Mouse (Mus musculus) embryonic facial prominence, embryonic 10.5 days (tissue): ENCODE data around the gene Olfm3. TPM values are rescaled to one million over a fixed set of nuclear protein-coding genes. Genes with fewer than 3 reads are reported as not detected.

Experiments used
- DNase-seq: peaks from one replicate; pipeline ENCODE4 v3.0.0-alpha.2; 2017; ENCODE audit warnings: low spot score
- H3K27ac ChIP-seq: fragments of 300-500 bp; sonication (generic); replicated peaks from 2 replicates; pipeline ENCODE4 v1.5.1; 2016; ENCODE audit warnings: mild to moderate bottlenecking
- H3K27me3 ChIP-seq: fragments of 300-500 bp; sonication (generic); replicated peaks from 2 replicates; pipeline ENCODE4 v1.6.1; 2016; ENCODE audit warnings: low read depth, mild to moderate bottlenecking; ENCODE audit not compliant: poor library complexity, severe bottlenecking
- H3K36me3 ChIP-seq: fragments of 300-500 bp; sonication (generic); replicated peaks from 2 replicates; pipeline ENCODE4 v1.6.1; 2016; ENCODE audit warnings: mild to moderate bottlenecking, moderate library complexity
- H3K4me1 ChIP-seq: fragments of 300-500 bp; sonication (generic); 2 replicates; pipeline ENCODE4 v1.6.1; 2016
- H3K4me3 ChIP-seq: fragments of 300-500 bp; sonication (generic); 2 replicates; pipeline ENCODE4 v1.5.1; 2016; ENCODE audit warnings: mild to moderate bottlenecking, moderate library complexity
- H3K9me3 ChIP-seq: fragments of 300-500 bp; sonication (generic); 2 replicates; pipeline ENCODE4 v1.6.1; 2016; ENCODE audit warnings: mild to moderate bottlenecking
- WGBS: fragments of 180-500 bp; shearing (Covaris S2); methylation state at CpG from one replicate; pipeline ENCODE4 v1.1.7; 2016; 5-methylcytosine and 5-hydroxymethylcytosine counted together
- polyA plus RNA-seq: library from polyadenylated mRNA; unstranded; fragments of >200 nt; fragmentation: Nextera tagmentation; extraction: Ambion mirVana; gene quantifications from 2 replicates; pipeline ENCODE4 v1.2.1, GENCODE M21; 2016

The Olfm3 gene
- polyA plus RNA-seq, 1 experiment from 2014 or later: 0.10 TPM

DNA sequence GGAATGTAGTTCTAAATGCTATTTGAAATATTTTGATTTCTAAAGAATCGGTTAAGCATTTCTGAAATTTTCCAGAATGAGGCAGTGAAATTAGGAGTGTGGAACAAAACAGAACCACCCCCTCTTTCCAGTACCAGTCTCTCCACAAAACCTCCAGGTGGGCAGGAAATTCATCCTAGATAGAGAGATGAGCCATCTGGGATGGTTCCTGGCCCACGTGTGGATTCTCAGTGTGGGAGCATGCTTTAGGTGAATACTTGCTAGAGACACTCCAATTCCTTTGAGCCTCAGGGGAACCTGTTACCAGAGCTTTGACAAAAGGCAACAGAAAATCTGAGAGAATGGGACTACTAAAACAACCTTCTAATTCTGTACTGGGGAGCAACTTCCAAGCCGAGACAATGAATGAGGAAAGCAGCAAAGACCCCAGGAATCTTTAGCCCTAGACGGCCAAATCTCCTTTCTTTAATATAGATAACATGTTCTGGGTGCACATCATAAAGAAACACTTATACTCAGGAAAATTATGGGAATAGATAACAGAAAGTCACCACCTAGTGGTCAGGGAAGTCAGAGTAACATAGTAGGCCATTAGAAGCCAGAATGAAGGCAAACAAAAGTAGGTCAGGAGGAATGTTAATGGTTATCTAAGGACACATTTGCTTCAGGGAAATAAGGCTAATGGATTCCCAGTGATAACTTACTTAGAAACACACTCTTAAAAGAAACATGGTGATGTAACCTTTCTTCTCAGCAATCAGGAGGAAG is 58.6 kb downstream of the Olfm3 start:
- Histone ChIP-seq H3K36me3 (no peaks in the 10 kb centered on the region), H3K4me1 (peaks cover 5% of the 10 kb centered on the region), H3K27ac (no peak overlapping the region), H3K27me3 (no peaks in the 10 kb centered on the region), H3K4me3 (no peak overlapping the region), H3K9me3 (no peaks in the 10 kb centered on the region)
- DNase-seq: no peak
- WGBS: 76% methylated on average over 4 of the region's 4 CpGs

DNA sequence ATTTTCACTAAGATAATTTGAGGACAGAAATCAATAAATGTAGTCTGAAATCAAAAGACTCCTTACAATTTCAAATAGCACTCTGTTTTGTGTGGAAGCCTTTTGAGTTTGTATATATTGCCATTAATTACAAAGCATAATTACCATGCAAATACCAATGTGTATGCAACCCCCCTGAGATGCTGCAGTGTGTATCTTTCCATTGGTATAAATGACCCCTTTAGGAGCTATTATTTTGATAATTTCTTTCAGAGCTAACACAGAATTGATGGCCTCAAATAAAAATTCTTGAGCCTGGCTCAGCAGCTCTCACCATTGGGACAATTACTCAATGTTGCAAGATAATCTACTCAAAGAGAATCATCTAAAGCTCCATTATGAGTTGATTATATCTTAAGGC is 67.3 kb downstream of the Olfm3 start:
- Histone ChIP-seq H3K9me3 (no peaks in the 10 kb centered on the region), H3K4me1 (no peaks in the 10 kb centered on the region), H3K27me3 (no peaks in the 10 kb centered on the region), H3K27ac (no peak overlapping the region), H3K36me3 (no peaks in the 10 kb centered on the region), H3K4me3 (no peak overlapping the region)
- no peak for DNase-seq

DNA sequence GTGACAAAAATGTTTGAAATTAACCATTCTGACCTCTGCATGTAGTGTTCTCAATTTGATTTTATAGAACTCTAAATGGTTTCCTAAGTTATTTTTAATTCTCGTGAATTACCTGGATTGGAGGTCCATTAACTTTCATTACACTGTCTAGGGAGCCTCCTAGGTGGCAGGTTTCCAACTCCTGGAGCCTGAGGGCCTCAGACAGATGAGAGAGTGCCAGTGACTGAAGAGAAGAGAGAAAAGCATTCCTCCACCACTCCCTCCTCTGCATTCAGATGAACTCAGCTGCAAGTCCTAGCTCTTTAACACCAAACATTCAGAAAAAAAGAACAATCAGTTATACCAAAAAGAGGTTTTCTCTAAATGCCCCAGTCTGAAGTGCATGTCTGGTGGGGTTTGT is 68.6 kb downstream of the Olfm3 start:
- H3K27me3 ChIP-seq: no peaks in the 10 kb centered on the region
- no peak overlapping the region for H3K4me3 ChIP-seq
- no peaks in the 10 kb centered on the region for H3K36me3 ChIP-seq
- H3K27ac ChIP-seq: no peak overlapping the region
- no peak for DNase-seq
- no peaks in the 10 kb centered on the region for H3K9me3 ChIP-seq
- H3K4me1 ChIP-seq: no peaks in the 10 kb centered on the region
- WGBS: 71% methylated on average over 1 of the region's 1 CpGs

DNA sequence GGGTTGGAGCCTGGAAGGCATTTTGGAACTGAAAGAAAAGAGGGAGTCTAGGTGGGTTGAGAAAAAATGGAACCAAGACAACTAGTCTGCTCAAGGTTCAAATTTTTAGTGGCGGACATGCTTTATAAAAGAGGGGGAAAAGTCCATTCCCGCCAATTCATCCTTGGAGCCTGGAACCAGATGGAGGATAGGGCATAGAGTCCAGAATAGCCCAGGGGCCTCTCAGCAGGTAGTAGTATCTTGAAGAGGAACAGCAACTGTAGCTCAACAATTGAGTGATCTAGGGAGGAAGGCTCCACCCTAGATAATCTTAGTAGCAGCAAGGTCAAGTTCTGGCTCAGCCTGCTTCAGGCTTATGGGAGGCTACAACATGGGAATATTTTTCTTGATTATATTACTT is 87.0 kb downstream of the Olfm3 start:
- Histone ChIP-seq H3K9me3 (no peaks in the 10 kb centered on the region), H3K36me3 (no peaks in the 10 kb centered on the region), H3K4me1 (no peaks in the 10 kb centered on the region), H3K27me3 (no peaks in the 10 kb centered on the region), H3K27ac (no peak overlapping the region), H3K4me3 (no peak overlapping the region)
- WGBS: 85% methylated on average over 2 of the region's 2 CpGs
- DNase-seq: no peak

DNA sequence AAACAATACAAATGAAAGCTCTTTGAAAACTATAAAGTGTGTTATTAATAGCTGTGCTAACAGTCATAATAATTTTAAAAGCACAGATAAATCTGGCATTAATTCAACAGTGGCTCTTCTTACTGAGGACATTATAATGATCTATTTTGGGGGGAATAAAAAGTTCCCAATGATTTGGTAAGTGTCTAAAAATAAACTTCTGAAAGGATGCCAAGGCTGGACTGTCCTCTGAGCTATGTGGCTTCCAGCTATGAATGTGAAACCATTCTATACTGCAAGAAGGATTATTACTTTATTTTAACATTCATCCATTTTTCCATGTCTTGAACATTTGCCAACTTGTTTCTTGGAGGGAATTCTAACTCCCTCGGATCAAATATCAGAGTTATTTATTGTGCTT is 92.1 kb downstream of the Olfm3 start:
- Histone ChIP-seq H3K36me3 (no peaks in the 10 kb centered on the region), H3K27ac (no peak overlapping the region), H3K4me3 (no peak overlapping the region), H3K27me3 (no peaks in the 10 kb centered on the region), H3K4me1 (no peaks in the 10 kb centered on the region), H3K9me3 (no peaks in the 10 kb centered on the region)
- no peak for DNase-seq
- WGBS: 79% methylated on average over 1 of the region's 1 CpGs

DNA sequence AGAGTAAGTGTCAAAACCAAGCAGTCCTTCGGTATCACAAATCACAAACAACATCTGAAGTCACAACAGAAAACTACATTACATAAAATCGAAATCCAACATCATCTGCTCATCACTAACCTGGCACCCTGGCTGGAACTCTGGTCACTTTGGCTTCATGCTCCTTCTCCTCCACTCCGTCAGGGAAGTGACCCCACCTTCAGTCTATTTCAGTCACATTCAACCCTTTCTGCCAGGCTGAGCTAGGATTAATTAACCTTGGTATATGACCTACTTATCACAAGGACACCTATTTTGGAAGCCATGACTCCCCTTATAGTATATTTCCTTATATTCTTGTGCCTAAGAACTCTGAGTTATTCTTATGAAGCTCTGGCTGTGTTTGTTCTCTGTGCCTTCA is 123.7 kb downstream of the Olfm3 start:
- Histone ChIP-seq H3K4me3 (no peak overlapping the region), H3K36me3 (no peaks in the 10 kb centered on the region), H3K27me3 (no peaks in the 10 kb centered on the region), H3K4me1 (no peaks in the 10 kb centered on the region), H3K9me3 (no peaks in the 10 kb centered on the region), H3K27ac (no peak overlapping the region)
- no peak for DNase-seq
- WGBS: 83% methylated on average over 3 of the region's 3 CpGs

DNA sequence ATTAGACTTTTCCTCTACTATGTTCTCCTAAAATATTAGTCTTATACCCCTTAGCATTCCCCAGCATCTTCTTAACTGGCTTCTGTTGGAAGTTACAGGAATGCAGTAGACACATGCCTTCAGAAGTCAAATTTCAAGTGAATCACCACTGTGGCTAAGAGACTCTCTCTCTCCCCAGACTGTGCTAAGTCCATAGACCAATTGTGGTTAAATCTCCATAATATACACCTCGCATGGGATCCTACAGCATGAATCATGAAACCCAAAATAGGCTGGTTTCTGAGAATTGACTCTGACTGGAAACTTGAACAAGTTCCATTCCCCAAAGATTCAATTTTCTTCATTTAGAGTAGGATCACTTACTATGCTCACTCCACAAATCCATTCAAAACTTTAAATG is 124.2 kb downstream of the Olfm3 start:
- Histone ChIP-seq H3K4me3 (no peak overlapping the region), H3K27ac (no peak overlapping the region), H3K36me3 (no peaks in the 10 kb centered on the region), H3K4me1 (no peaks in the 10 kb centered on the region), H3K27me3 (no peaks in the 10 kb centered on the region), H3K9me3 (no peaks in the 10 kb centered on the region)
- no peak for DNase-seq
- WGBS: 86% methylated on average over 1 of the region's 1 CpGs

DNA sequence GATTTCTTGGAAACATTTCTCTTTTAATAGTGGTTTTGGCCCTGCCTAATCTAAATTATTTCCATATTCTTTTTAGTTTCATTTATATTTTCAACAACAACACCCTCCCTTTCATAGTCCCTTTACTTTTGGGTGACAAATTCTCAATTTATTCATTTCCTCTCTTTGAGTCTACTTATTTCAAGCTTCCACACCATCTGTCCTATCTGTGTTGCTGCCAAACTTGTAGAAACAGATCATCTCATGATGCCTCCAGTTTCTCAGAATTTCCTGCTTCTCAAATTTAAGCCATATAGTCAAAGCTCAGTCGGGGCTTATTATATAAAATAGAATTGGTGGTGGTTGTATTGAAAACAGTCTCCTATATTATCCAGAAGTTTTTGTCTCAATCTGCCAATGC is 124.7 kb downstream of the Olfm3 start:
- Histone ChIP-seq H3K9me3 (no peaks in the 10 kb centered on the region), H3K36me3 (no peaks in the 10 kb centered on the region), H3K4me1 (no peaks in the 10 kb centered on the region), H3K4me3 (no peak overlapping the region), H3K27me3 (no peaks in the 10 kb centered on the region), H3K27ac (no peak overlapping the region)
- DNase-seq: no peak
- 83% methylated on average over 1 of the region's 1 CpGs for WGBS

DNA sequence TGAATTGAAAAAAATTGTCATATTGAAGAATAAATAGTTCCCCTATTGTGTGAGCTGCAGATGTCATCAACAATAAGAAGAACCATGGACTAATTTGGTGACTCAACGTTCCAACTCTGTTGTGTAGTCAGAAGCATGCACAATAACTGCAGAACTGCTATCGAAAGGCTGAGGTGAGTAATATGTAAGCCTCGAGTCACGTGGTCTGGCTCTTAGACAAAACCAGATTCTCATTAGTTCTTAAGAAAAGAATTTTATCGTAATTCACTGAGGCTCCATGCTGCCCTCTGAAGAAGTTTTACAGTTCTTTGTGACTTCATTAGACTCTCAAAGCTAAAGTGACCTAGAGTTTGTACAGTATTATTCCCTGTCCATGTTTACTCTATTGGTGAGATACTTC is 145.2 kb downstream of the Olfm3 start:
- H3K9me3 ChIP-seq: no peaks in the 10 kb centered on the region
- no peak overlapping the region for H3K4me3 ChIP-seq
- H3K27ac ChIP-seq: no peak overlapping the region
- H3K27me3 ChIP-seq: no peaks in the 10 kb centered on the region
- WGBS: 88% methylated on average over 5 of the region's 5 CpGs
- DNase-seq: no peak
- H3K4me1 ChIP-seq: no peaks in the 10 kb centered on the region
- no peaks in the 10 kb centered on the region for H3K36me3 ChIP-seq

DNA sequence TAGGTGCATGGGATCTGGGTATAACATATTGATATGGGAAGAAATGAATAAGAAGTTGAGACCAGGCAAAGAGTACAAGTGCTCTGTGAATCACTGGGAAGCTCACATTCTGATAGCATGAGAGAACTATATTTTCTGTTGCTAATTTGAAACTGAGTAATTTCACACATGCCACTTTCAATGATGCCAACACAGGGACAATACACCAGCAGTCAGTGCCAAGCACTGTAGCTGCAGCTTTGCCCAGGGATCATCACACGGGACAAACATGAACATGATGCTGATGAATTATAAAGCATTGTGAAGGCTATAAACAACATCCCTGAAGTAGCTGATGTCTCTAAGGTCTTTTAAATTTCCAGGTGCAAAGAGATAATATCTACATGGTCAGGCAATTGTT is 161.0 kb downstream of the Olfm3 start:
- Histone ChIP-seq H3K27ac (no peak overlapping the region), H3K36me3 (no peaks in the 10 kb centered on the region), H3K4me3 (no peak overlapping the region), H3K9me3 (no peaks in the 10 kb centered on the region), H3K4me1 (no peaks in the 10 kb centered on the region), H3K27me3 (no peaks in the 10 kb centered on the region)
- WGBS: 88% methylated on average over 1 of the region's 1 CpGs
- no peak for DNase-seq

DNA sequence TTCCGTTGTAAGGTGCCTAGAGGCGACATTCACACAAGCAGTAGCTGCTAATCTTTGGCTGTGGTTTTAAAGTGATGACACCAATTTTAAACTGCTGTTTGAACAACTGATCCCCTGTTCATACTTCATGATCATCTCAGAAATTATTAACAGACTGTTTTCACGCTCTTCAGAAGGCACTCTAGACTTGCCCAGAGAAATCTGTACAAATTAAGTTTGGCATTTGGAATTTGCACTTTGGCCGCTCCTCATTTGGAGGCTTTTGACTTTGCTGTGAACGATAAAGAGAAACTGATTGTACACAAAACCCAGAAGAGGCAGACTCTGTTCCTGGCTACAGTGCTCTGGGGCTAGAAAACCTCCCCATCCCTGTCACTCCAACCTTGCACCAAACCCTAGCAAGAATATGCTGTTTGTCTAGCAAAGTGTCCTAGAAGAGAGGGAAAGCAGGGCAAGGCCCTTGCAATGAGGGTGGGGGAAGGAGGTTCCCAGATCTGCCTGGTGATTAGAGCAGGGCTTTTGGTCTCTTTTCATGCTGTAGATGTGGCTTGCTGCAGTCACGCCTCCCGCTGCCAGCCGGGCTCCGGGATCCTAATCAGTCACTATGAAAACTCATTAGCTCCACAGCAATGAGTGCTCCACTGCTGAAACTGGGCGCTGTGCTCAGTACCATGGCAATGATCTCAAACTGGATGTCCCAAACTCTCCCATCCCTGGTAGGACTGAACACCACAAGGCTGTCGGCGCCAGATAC is 176.7 kb downstream of the Olfm3 start:
- H3K27ac ChIP-seq: peak overlapping the region; percentile 6; the same call in 1 of the 2 replicates
- 32% methylated on average over 12 of the region's 12 CpGs for WGBS

DNA sequence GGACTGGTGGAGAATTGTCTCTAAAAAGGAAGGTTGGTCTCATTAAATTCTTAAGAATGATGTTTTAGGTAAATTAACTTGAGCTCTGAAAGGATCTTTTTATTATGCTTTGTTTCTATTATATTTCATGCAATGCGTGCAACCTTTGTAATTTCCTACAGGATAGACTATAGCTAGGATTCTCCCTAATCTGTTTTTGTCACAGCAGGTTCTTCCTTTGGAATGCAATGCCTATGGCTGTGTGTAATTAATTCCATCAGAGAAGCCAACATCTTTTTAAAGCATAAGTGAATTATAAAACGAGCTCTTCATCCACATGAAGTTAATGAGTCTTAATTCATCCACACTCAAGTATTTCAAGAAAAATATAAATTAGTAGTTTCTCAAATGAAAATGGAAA is 177.5 kb downstream of the Olfm3 start:
- H3K27ac ChIP-seq: no peak overlapping the region
- WGBS: 28% methylated on average over 2 of the region's 2 CpGs
- no peak for DNase-seq

More for the DNA sequence above, 176.7 kb downstream of the Olfm3 start:
- peaks cover 10% of the 10 kb centered on the region for H3K4me1 ChIP-seq
- no peaks in the 10 kb centered on the region for H3K27me3 ChIP-seq
- no peaks in the 10 kb centered on the region for H3K9me3 ChIP-seq
- no peaks in the 10 kb centered on the region for H3K36me3 ChIP-seq
- H3K4me3 ChIP-seq: no peak overlapping the region
- peak; percentile 17 for DNase-seq

DNA sequence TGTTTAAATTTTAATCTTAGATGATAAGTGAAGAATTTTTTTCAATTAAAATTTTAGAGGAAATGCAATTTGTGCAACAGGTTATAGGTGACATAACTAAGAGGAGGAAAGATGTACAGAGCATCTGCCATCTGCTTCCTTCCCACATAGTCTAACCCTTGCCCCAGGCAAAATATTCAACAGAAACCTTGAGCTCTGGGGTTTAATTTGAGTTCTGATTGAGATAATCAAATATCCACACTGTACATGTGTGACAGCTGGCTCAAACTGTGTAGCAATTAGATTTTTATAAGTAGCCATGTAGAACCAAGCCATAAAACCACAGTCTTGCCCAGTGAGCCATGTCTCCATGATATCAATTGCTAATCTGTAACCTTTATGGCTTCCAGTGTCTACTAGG is 179.1 kb downstream of the Olfm3 start:
- no peaks in the 10 kb centered on the region for H3K9me3 ChIP-seq
- peaks cover 10% of the 10 kb centered on the region for H3K4me1 ChIP-seq
- H3K36me3 ChIP-seq: no peaks in the 10 kb centered on the region
- no peak for DNase-seq
- H3K4me3 ChIP-seq: no peak overlapping the region
- no peaks in the 10 kb centered on the region for H3K27me3 ChIP-seq
- H3K27ac ChIP-seq: no peak overlapping the region

More for the DNA sequence above, 177.5 kb downstream of the Olfm3 start:
- Histone ChIP-seq H3K36me3 (no peaks in the 10 kb centered on the region), H3K27me3 (no peaks in the 10 kb centered on the region), H3K4me3 (no peak overlapping the region), H3K4me1 (peaks cover 10% of the 10 kb centered on the region), H3K9me3 (no peaks in the 10 kb centered on the region)
